Mouse (Mus musculus): ENCODE results near the gene Tex52. TPM values are rescaled to one million over a fixed set of nuclear protein-coding genes. Genes with fewer than 3 reads are reported as not detected.
"Not testable (repeated sequence)": the region's sequence is repeated elsewhere in the genome, so short reads cannot be mapped to it uniquely, and the experiment has no call there.

The Tex52 gene
- polyA plus RNA-seq, 1 experiment: 0.21 TPM

DNA sequence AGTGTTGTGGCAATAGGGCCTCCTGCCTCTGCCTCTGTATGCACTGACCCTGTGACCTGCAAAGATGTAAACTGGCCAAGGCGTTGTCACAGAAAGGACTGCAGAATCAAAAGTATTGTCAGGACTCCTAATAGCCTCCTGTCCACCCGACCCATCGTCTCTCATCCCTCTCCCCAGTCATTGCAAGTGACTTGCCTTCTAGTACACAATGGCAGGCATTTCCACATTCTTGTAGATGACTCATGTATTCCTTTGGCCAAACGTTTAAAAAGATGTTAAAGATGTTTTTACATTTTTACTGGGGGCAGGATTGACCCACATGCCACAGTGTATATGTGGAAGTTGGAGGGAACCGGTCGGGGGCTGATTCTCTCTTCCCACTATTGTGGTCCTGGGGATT lies 10.5 kb upstream of the Tex52 start:
- Histone ChIP-seq H3K4me3 (ENCODE audit: insufficient read depth, poor library complexity, severe bottlenecking) (no peak overlapping the region), H3K36me3 (ENCODE audit: control insufficient read depth, insufficient read depth) (peaks cover 47% of the 10 kb centered on the region)
- TF ChIP-seq CTCF (IDR thresholded peaks at IDR 0.05; ENCODE audit: control insufficient read depth, insufficient read depth, insufficient read length) (no peak), CEBPB (IDR thresholded peaks at IDR 0.05; ENCODE audit: low read depth) (no peak), MYOD1 (IDR thresholded peaks at IDR 0.05; ENCODE audit: control insufficient read depth, insufficient read length, low read depth) (no peak), MYOG (IDR thresholded peaks at IDR 0.05; ENCODE audit: control insufficient read depth, extremely low read depth, insufficient read length) (no peak), USF1 (IDR thresholded peaks at IDR 0.05; ENCODE audit: low read depth) (no peak), FOSL1 (IDR thresholded peaks at IDR 0.05; ENCODE audit: insufficient read depth, low read length, poor library complexity, severe bottlenecking) (no peak), MAX (IDR thresholded peaks at IDR 0.05) (no peak)

DNA sequence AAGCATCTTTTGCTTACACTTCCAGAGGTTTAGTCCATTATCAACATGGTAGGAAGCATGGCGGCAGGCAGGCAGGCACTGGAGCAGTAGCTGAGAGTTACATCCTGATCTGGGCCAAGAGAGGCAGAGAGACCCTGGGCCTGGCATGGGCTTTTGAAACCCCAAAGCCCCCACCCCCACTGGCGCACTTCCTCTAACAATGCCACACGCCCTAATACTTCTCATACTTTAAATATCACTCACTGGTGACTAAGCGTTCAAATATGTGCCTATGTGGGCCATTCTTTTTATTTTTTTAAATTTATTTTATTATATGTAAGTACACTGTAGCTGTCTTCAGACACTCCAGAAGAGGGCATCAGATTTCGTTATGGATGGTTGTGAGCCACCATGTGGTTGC lies 8.8 kb upstream of the Tex52 start:
- H3K4me3 ChIP-seq (ENCODE audit: insufficient read depth, poor library complexity, severe bottlenecking): no peak overlapping the region
- peaks cover 61% of the 10 kb centered on the region for H3K79me2 ChIP-seq (ENCODE audit: control insufficient read depth, insufficient read depth)
- TF ChIP-seq CTCF (IDR thresholded peaks at IDR 0.05; ENCODE audit: control insufficient read depth, insufficient read depth, insufficient read length) (no peak), CEBPB (IDR thresholded peaks at IDR 0.05; ENCODE audit: low read depth) (no peak), MAX (IDR thresholded peaks at IDR 0.05) (no peak), MYOG (IDR thresholded peaks at IDR 0.05; ENCODE audit: control insufficient read depth, extremely low read depth, insufficient read length) (no peak), MYOD1 (IDR thresholded peaks at IDR 0.05; ENCODE audit: control insufficient read depth, insufficient read length, low read depth) (no peak), FOSL1 (IDR thresholded peaks at IDR 0.05; ENCODE audit: insufficient read depth, low read length, poor library complexity, severe bottlenecking) (no peak), USF1 (IDR thresholded peaks at IDR 0.05; ENCODE audit: low read depth) (no peak)
- H3ac ChIP-seq (ENCODE audit: control insufficient read depth, insufficient read length, low read depth): no peak overlapping the region
- H3K27me3 ChIP-seq (ENCODE audit: control insufficient read depth, insufficient read depth, insufficient read length): no peaks in the 10 kb centered on the region
- peaks cover 42% of the 10 kb centered on the region for H3K79me3 ChIP-seq (ENCODE audit: low read depth)
- peaks cover 63% of the 10 kb centered on the region for H3K36me3 ChIP-seq (ENCODE audit: control insufficient read depth, insufficient read depth)

More for the DNA sequence above, 10.5 kb upstream of the Tex52 start:
- Histone ChIP-seq H3K79me2 (ENCODE audit: control insufficient read depth, insufficient read depth) (peaks cover 78% of the 10 kb centered on the region), H3ac (ENCODE audit: control insufficient read depth, insufficient read length, low read depth) (peak overlapping the region; percentile 0), H3K27me3 (ENCODE audit: control insufficient read depth, insufficient read depth, insufficient read length) (no peaks in the 10 kb centered on the region), H3K79me3 (ENCODE audit: low read depth) (peaks cover 59% of the 10 kb centered on the region)

DNA sequence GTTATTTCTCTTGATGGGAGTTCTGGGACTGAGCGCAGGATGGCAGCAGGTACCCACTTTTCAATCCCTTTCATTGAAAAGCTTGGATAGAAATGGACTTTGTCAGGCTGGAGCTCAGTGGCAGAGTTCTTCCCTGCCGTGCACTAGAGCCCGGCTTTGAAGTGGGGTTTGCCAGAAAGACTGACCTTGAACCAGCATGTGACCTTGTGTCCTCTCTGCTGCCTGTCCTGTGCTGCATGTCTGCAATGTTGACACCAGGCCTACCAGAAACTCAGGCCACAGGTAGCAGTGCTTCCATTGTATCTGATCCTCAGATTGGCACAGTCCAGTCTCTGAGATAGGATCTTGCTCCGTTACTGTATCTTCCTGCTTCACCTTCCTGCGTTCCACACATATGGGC lies 5.2 kb upstream of the Tex52 start:
- H3K79me3 ChIP-seq (ENCODE audit: low read depth): peaks cover 31% of the 10 kb centered on the region
- no peak overlapping the region for H3K4me3 ChIP-seq (ENCODE audit: insufficient read depth, poor library complexity, severe bottlenecking)
- H3K79me2 ChIP-seq (ENCODE audit: control insufficient read depth, insufficient read depth): peaks cover 29% of the 10 kb centered on the region
- H3ac ChIP-seq (ENCODE audit: control insufficient read depth, insufficient read length, low read depth): no peak overlapping the region
- peaks cover 96% of the 10 kb centered on the region for H3K36me3 ChIP-seq (ENCODE audit: control insufficient read depth, insufficient read depth)
- TF ChIP-seq MYOG (IDR thresholded peaks at IDR 0.05; ENCODE audit: control insufficient read depth, extremely low read depth, insufficient read length) (no peak), CEBPB (IDR thresholded peaks at IDR 0.05; ENCODE audit: low read depth) (no peak), USF1 (IDR thresholded peaks at IDR 0.05; ENCODE audit: low read depth) (no peak), CTCF (IDR thresholded peaks at IDR 0.05; ENCODE audit: control insufficient read depth, insufficient read depth, insufficient read length) (no peak), FOSL1 (IDR thresholded peaks at IDR 0.05; ENCODE audit: insufficient read depth, low read length, poor library complexity, severe bottlenecking) (no peak), MYOD1 (IDR thresholded peaks at IDR 0.05; ENCODE audit: control insufficient read depth, insufficient read length, low read depth) (no peak), MAX (IDR thresholded peaks at IDR 0.05) (no peak)
- H3K27me3 ChIP-seq (ENCODE audit: control insufficient read depth, insufficient read depth, insufficient read length): no peaks in the 10 kb centered on the region

DNA sequence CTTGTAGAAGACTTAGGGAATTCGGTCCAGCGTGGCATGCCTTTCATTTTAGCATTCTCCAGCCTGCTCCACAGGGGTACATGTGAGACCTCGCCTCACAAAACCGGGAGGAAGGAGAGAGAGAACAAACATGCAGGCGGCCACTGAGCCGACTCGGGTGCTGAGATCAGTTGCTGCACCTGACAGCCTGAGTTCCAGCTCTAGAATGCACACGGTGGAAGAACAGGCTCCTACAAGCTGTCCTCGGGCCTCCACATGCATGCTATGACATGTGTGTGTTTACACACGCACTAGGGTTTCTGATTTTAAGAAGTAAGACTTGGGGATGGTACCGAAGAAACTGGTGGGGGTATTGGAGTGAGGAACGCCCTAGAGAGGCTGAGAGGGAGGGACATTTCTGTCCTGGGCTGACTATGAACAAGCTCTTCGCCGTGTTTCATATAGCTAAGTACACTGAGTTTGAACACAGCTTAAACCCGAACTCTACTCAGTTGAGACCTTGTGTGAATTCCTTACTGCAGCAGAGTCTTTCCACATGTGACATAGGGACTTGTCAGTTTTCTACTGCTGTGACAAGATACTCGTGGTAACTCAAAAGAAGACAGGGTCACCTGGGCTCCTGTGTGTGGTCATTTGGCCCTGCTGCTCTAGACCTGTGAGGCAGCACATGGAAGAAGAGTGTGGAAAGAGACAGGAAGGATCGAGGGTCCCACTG lies 1.3 kb downstream of the Tex52 start:
- H3K4me3 ChIP-seq (ENCODE audit: insufficient read depth, poor library complexity, severe bottlenecking): no peak overlapping the region
- no peaks in the 10 kb centered on the region for H3K27me3 ChIP-seq (ENCODE audit: control insufficient read depth, insufficient read depth, insufficient read length)
- peaks cover 37% of the 10 kb centered on the region for H3K36me3 ChIP-seq (ENCODE audit: control insufficient read depth, insufficient read depth)
- peaks cover 2% of the 10 kb centered on the region for H3K79me3 ChIP-seq (ENCODE audit: low read depth)
- TF ChIP-seq MYOD1 (IDR thresholded peaks at IDR 0.05; ENCODE audit: control insufficient read depth, insufficient read length, low read depth) (no peak), FOSL1 (IDR thresholded peaks at IDR 0.05; ENCODE audit: insufficient read depth, low read length, poor library complexity, severe bottlenecking) (no peak), CTCF (IDR thresholded peaks at IDR 0.05; ENCODE audit: control insufficient read depth, insufficient read depth, insufficient read length) (no peak), USF1 (IDR thresholded peaks at IDR 0.05; ENCODE audit: low read depth) (no peak), MAX (IDR thresholded peaks at IDR 0.05) (no peak), MYOG (IDR thresholded peaks at IDR 0.05; ENCODE audit: control insufficient read depth, extremely low read depth, insufficient read length) (no peak), CEBPB (IDR thresholded peaks at IDR 0.05; ENCODE audit: low read depth) (no peak)
- no peak overlapping the region for H3ac ChIP-seq (ENCODE audit: control insufficient read depth, insufficient read length, low read depth)
- no peaks in the 10 kb centered on the region for H3K79me2 ChIP-seq (ENCODE audit: control insufficient read depth, insufficient read depth)

DNA sequence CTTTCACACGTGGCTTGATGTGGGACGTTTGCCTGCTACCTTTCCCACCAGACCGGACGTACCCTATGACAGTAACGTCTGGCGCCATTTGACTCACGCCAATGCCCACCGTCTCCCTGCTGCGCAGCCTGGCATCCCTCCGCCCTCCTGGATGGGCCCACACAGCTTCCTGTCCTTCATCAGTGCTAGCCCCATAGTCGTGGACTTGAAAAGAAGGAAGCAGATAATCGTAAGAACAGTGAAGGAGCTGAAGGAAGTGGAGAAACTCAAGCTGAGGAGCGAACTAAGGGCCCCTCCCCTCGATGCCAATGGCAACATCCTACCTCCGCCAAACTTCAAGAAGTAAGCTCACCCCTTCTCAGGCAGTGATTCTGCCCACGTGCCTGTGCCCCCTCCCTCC lies 4.4 kb downstream of the Tex52 start:
- H3K27me3 ChIP-seq (ENCODE audit: control insufficient read depth, insufficient read depth, insufficient read length): no peaks in the 10 kb centered on the region
- H3K4me3 ChIP-seq (ENCODE audit: insufficient read depth, poor library complexity, severe bottlenecking): no peak overlapping the region
- H3ac ChIP-seq (ENCODE audit: control insufficient read depth, insufficient read length, low read depth): no peak overlapping the region
- TF ChIP-seq MYOG (IDR thresholded peaks at IDR 0.05; ENCODE audit: control insufficient read depth, extremely low read depth, insufficient read length) (no peak), USF1 (IDR thresholded peaks at IDR 0.05; ENCODE audit: low read depth) (no peak), CTCF (IDR thresholded peaks at IDR 0.05; ENCODE audit: control insufficient read depth, insufficient read depth, insufficient read length) (no peak), FOSL1 (IDR thresholded peaks at IDR 0.05; ENCODE audit: insufficient read depth, low read length, poor library complexity, severe bottlenecking) (no peak), CEBPB (IDR thresholded peaks at IDR 0.05; ENCODE audit: low read depth) (no peak), MYOD1 (IDR thresholded peaks at IDR 0.05; ENCODE audit: control insufficient read depth, insufficient read length, low read depth) (no peak), MAX (IDR thresholded peaks at IDR 0.05) (no peak)
- peaks cover 6% of the 10 kb centered on the region for H3K36me3 ChIP-seq (ENCODE audit: control insufficient read depth, insufficient read depth)
- no peaks in the 10 kb centered on the region for H3K79me3 ChIP-seq (ENCODE audit: low read depth)
- no peaks in the 10 kb centered on the region for H3K79me2 ChIP-seq (ENCODE audit: control insufficient read depth, insufficient read depth)

DNA sequence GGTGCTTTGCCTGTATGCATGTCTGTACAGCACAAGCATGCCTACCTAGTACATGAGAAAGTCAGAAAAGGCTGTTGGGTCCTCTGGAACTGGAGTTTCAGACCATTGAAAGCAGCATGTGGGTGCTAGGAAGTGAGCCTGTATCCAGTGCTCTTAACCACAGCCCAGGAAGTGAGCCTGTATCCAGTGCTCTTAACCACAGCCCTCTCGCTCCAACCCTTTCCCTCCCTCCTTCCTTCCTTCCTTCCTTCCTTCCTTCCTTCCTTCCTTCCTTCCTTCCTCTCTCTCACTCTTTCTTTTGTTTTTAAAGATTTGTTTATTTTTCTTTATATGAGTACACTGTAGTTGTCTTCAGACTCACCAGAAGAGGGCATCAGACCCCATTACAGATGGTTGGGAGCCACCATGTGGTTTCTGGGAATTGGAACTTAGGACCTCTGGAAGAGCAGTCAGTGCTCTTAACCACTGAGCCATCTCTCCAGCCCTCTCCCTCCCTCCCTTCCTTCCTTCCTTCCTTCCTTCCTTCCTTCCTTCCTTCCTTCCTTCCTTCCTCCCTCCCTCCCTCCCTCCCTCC lies 5.4 kb downstream of the Tex52 start:
- H3K36me3 ChIP-seq (ENCODE audit: control insufficient read depth, insufficient read depth); H3K79me2 ChIP-seq (ENCODE audit: control insufficient read depth, insufficient read depth); H3K4me3 ChIP-seq (ENCODE audit: insufficient read depth, poor library complexity, severe bottlenecking); H3K79me3 ChIP-seq (ENCODE audit: low read depth); H3K27me3 ChIP-seq (ENCODE audit: control insufficient read depth, insufficient read depth, insufficient read length); H3ac ChIP-seq (ENCODE audit: control insufficient read depth, insufficient read length, low read depth): not testable (repeated sequence)
